Mouse (Mus musculus): ENCODE data around the gene Gm21987. TPM values are rescaled to one million over a fixed set of nuclear protein-coding genes. Genes with fewer than 3 reads are reported as not detected.

The Gm21987 gene
- total and polyA plus RNA-seq, 2 experiments from 2014 or later: not detected

- Histone ChIP-seq H3K9ac (no peak overlapping the region), H3K4me1 (ENCODE audit: insufficient read depth) (no peaks in the 10 kb centered on the region), H3K9me3 (ENCODE audit: low read length) (no peaks in the 10 kb centered on the region), H3K36me3 (ENCODE audit: insufficient read depth) (no peaks in the 10 kb centered on the region), H3K27ac (ENCODE audit: low read depth, low read length) (no peak overlapping the region), H3K4me3 (ENCODE audit: low read depth, low read length) (no peak overlapping the region), H3K27me3 (ENCODE audit: insufficient read depth, low read length) (no peaks in the 10 kb centered on the region), H3K4me2 (ENCODE audit: low read depth) (no peak overlapping the region)
- no peak for TF ChIP-seq CTCF (IDR thresholded peaks at IDR 0.05; ENCODE audit: low read depth)
- no peak for DNase-seq
- ATAC-seq: no peak
- 79% methylated on average over 2 of the region's 2 CpGs for WGBS
Measured at GRCm38 (mm10) chr16:38383683-38384082, 36.8 kb downstream of the Gm21987 start.

- Histone ChIP-seq H3K36me3 (ENCODE audit: insufficient read depth) (no peaks in the 10 kb centered on the region), H3K4me3 (ENCODE audit: low read depth, low read length) (no peak overlapping the region), H3K4me2 (ENCODE audit: low read depth) (no peak overlapping the region), H3K4me1 (ENCODE audit: insufficient read depth) (no peaks in the 10 kb centered on the region), H3K27me3 (ENCODE audit: insufficient read depth, low read length) (no peaks in the 10 kb centered on the region), H3K27ac (ENCODE audit: low read depth, low read length) (no peak overlapping the region), H3K9ac (no peak overlapping the region), H3K9me3 (ENCODE audit: low read length) (no peaks in the 10 kb centered on the region)
- ATAC-seq (no peak), DNase-seq (no peak)
- 92% methylated on average over 6 of the region's 6 CpGs for WGBS
- TF ChIP-seq CTCF (IDR thresholded peaks at IDR 0.05; ENCODE audit: low read depth): no peak
Measured at GRCm38 (mm10) chr16:38385184-38385634, 38.4 kb downstream of the Gm21987 start.

- H3K9me3 ChIP-seq (ENCODE audit: low read length): no peaks in the 10 kb centered on the region
- TF ChIP-seq CTCF (IDR thresholded peaks at IDR 0.05; ENCODE audit: low read depth): no peak
- ATAC-seq: no peak
- no peak overlapping the region for H3K27ac ChIP-seq (ENCODE audit: low read depth, low read length)
- DNase-seq: no peak
- no peak overlapping the region for H3K4me3 ChIP-seq (ENCODE audit: low read depth, low read length)
- no peaks in the 10 kb centered on the region for H3K27me3 ChIP-seq (ENCODE audit: insufficient read depth, low read length)
- H3K4me2 ChIP-seq (ENCODE audit: low read depth): no peak overlapping the region
- no peak overlapping the region for H3K9ac ChIP-seq
- no peaks in the 10 kb centered on the region for H3K4me1 ChIP-seq (ENCODE audit: insufficient read depth)
- 95% methylated on average over 4 of the region's 4 CpGs for WGBS
- H3K36me3 ChIP-seq (ENCODE audit: insufficient read depth): no peaks in the 10 kb centered on the region
Measured at GRCm38 (mm10) chr16:38385700-38386099, 38.9 kb downstream of the Gm21987 start.

GRCm38 (mm10) chr16:38387389-38387788 is 40.5 kb downstream of the Gm21987 start:
- 83% methylated on average over 6 of the region's 6 CpGs for WGBS
- H3K9me3 ChIP-seq (ENCODE audit: low read length): no peaks in the 10 kb centered on the region
- no peak overlapping the region for H3K27ac ChIP-seq (ENCODE audit: low read depth, low read length)
- H3K36me3 ChIP-seq (ENCODE audit: insufficient read depth): no peaks in the 10 kb centered on the region
- no peak for TF ChIP-seq CTCF (IDR thresholded peaks at IDR 0.05; ENCODE audit: low read depth)
- H3K9ac ChIP-seq: no peak overlapping the region
- H3K4me1 ChIP-seq (ENCODE audit: insufficient read depth): no peaks in the 10 kb centered on the region
- DNase-seq: no peak
- ATAC-seq: no peak
- H3K4me2 ChIP-seq (ENCODE audit: low read depth): no peak overlapping the region
- H3K27me3 ChIP-seq (ENCODE audit: insufficient read depth, low read length): no peaks in the 10 kb centered on the region
- no peak overlapping the region for H3K4me3 ChIP-seq (ENCODE audit: low read depth, low read length)

- no peaks in the 10 kb centered on the region for H3K36me3 ChIP-seq (ENCODE audit: insufficient read depth)
- no peak overlapping the region for H3K9ac ChIP-seq
- no peaks in the 10 kb centered on the region for H3K9me3 ChIP-seq (ENCODE audit: low read length)
- ATAC-seq (no peak), DNase-seq (no peak)
- TF ChIP-seq CTCF (IDR thresholded peaks at IDR 0.05; ENCODE audit: low read depth): no peak
- 79% methylated on average over 6 of the region's 6 CpGs for WGBS
- no peaks in the 10 kb centered on the region for H3K4me1 ChIP-seq (ENCODE audit: insufficient read depth)
- H3K4me3 ChIP-seq (ENCODE audit: low read depth, low read length): no peak overlapping the region
- H3K4me2 ChIP-seq (ENCODE audit: low read depth): no peak overlapping the region
- no peak overlapping the region for H3K27ac ChIP-seq (ENCODE audit: low read depth, low read length)
- no peaks in the 10 kb centered on the region for H3K27me3 ChIP-seq (ENCODE audit: insufficient read depth, low read length)
Measured at GRCm38 (mm10) chr16:38388757-38389156, 41.9 kb downstream of the Gm21987 start.

GRCm38 (mm10) chr16:38389284-38389893 is 42.5 kb downstream of the Gm21987 start:
- no peak overlapping the region for H3K4me2 ChIP-seq (ENCODE audit: low read depth)
- no peaks in the 10 kb centered on the region for H3K4me1 ChIP-seq (ENCODE audit: insufficient read depth)
- H3K9ac ChIP-seq: no peak overlapping the region
- ATAC-seq: no peak
- no peak overlapping the region for H3K27ac ChIP-seq (ENCODE audit: low read depth, low read length)
- H3K27me3 ChIP-seq (ENCODE audit: insufficient read depth, low read length): no peaks in the 10 kb centered on the region
- WGBS: 84% methylated on average over 8 of the region's 8 CpGs
- TF ChIP-seq CTCF (IDR thresholded peaks at IDR 0.05; ENCODE audit: low read depth): no peak
- DNase-seq: no peak
- no peaks in the 10 kb centered on the region for H3K36me3 ChIP-seq (ENCODE audit: insufficient read depth)
- H3K4me3 ChIP-seq (ENCODE audit: low read depth, low read length): no peak overlapping the region
- H3K9me3 ChIP-seq (ENCODE audit: low read length): no peaks in the 10 kb centered on the region

- WGBS: 92% methylated on average over 7 of the region's 7 CpGs
- H3K9me3 ChIP-seq (ENCODE audit: low read length): no peaks in the 10 kb centered on the region
- H3K4me3 ChIP-seq (ENCODE audit: low read depth, low read length): no peak overlapping the region
- TF ChIP-seq CTCF (IDR thresholded peaks at IDR 0.05; ENCODE audit: low read depth): no peak
- no peak for DNase-seq
- ATAC-seq: no peak
- H3K36me3 ChIP-seq (ENCODE audit: insufficient read depth): no peaks in the 10 kb centered on the region
- H3K9ac ChIP-seq: no peak overlapping the region
- no peaks in the 10 kb centered on the region for H3K27me3 ChIP-seq (ENCODE audit: insufficient read depth, low read length)
- no peaks in the 10 kb centered on the region for H3K4me1 ChIP-seq (ENCODE audit: insufficient read depth)
- no peak overlapping the region for H3K27ac ChIP-seq (ENCODE audit: low read depth, low read length)
- no peak overlapping the region for H3K4me2 ChIP-seq (ENCODE audit: low read depth)
Measured at GRCm38 (mm10) chr16:38390322-38390721, 43.5 kb downstream of the Gm21987 start.

Measured in forebrain, postnatal 0 days (tissue).